Comparison of ENCODE assay signal across 8 mouse cellular contexts in genomic region chr11:77492911-77493332, GRCm38 (mm10). TPM values are rescaled to one million over a fixed set of nuclear protein-coding genes. Genes with fewer than 3 reads are reported as not detected.
DNase-seq lines count a peak whose midpoint lies in the region; ATAC-seq and TF ChIP-seq lines count a peak whose summit lies in the region.

No protein-coding gene starts in this region.

- peak; percentile 53; the same call in 1 of the 2 replicates for TF ChIP-seq POLR2A in cerebellum, adult 2 months (IDR thresholded peaks at IDR 0.05; ENCODE audit: borderline replicate concordance, insufficient read depth, low read length)

- no peaks in the 10 kb centered on the region for H3K9me3 ChIP-seq in forebrain, postnatal 0 days (ENCODE audit: low read length)

- no peaks in the 10 kb centered on the region for H3K36me3 ChIP-seq in forebrain, postnatal 0 days (ENCODE audit: insufficient read depth)

- H3K4me1 ChIP-seq in cerebellum, adult 2 months (ENCODE audit: control insufficient read depth, insufficient read depth, low read length), result peaks cover 12% of the 10 kb centered on the region
- H3K4me1 ChIP-seq in forebrain, postnatal 0 days (ENCODE audit: insufficient read depth), result peaks cover 22% of the 10 kb centered on the region

- H3K4me3 ChIP-seq in cerebellum, adult 2 months (replicated peaks; ENCODE audit: insufficient read depth, low read depth, low read length), result peak overlapping the region; percentile 83
- peak overlapping the region; percentile 97 for H3K4me3 ChIP-seq in forebrain, postnatal 0 days (ENCODE audit: low read depth, low read length)

- DNase-seq in MEL-GATA-1-ER (ENCODE audit: extremely low read depth, low read depth), result peak; percentile 70
- DNase-seq in cerebellum, adult 2 months, result peak; percentile 92 to 96
- DNase-seq in forebrain, postnatal 0 days, result peak; percentile 94
- peak; percentile 95 for DNase-seq in heart, postnatal 4 days
- peak; percentile 87 to 92 for DNase-seq in layer of hippocampus, postnatal 10 days (ENCODE audit: low spot score in 2 of 2)
- DNase-seq in lung, postnatal 10 days, result peak; percentile 98
- DNase-seq in retina, adult 2 months (ENCODE audit: low read depth, low spot score), result peak; percentile 73
- DNase-seq in thymus, postnatal 25 days, result peak; percentile 93

- peak overlapping the region; percentile 80 for H3K27ac ChIP-seq in cerebellum, adult 2 months (ENCODE audit: insufficient read depth, low read length)
- peak overlapping the region; percentile 96 for H3K27ac ChIP-seq in forebrain, postnatal 0 days (ENCODE audit: low read depth, low read length)

- peak overlapping the region; percentile 91 for H3K9ac ChIP-seq in forebrain, postnatal 0 days

- peak; percentile 67 for ATAC-seq in forebrain, postnatal 0 days

- WGBS in cerebellum, adult 2 months, result under 1% methylated on average over 32 of the region's 32 CpGs
- under 1% methylated on average over 23 of the region's 32 CpGs for WGBS in forebrain, postnatal 0 days

- peak; percentile 17; the same call in 1 of the 2 replicates for TF ChIP-seq CTCF in cerebellum, adult 2 months (IDR thresholded peaks at IDR 0.05; ENCODE audit: borderline replicate concordance, insufficient read depth, low read depth, low read length)
- peak; percentile 45 for TF ChIP-seq CTCF in forebrain, postnatal 0 days (IDR thresholded peaks at IDR 0.05; ENCODE audit: low read depth)

- peak overlapping the region; percentile 95 for H3K4me2 ChIP-seq in forebrain, postnatal 0 days (ENCODE audit: low read depth)

- no peaks in the 10 kb centered on the region for H3K27me3 ChIP-seq in cerebellum, adult 2 months (ENCODE audit: control insufficient read depth, insufficient read depth, low read length)
- H3K27me3 ChIP-seq in forebrain, postnatal 0 days (ENCODE audit: insufficient read depth, low read length), result no peaks in the 10 kb centered on the region

RNA-seq across cellular contexts. Expression of gene Git1, which starts 0.4 kb away (rescaled TPM):
- polyA plus RNA-seq in cerebellum, adult 2 months (2012; rRNA removed), result 106 and 110 TPM in 2 replicates
- 91.2 and 126 TPM in 2 replicates for total RNA-seq in forebrain, postnatal 0 days (2014; rRNA removed)
- polyA plus RNA-seq in forebrain, postnatal 0 days (2015; fragmentation: Nextera tagmentation; extraction: Ambion mirVana), result 20.1 and 22.1 TPM in 2 replicates
- 10 to 100 TPM; 76.8 to 81.0 TPM for total RNA-seq in heart, postnatal 4 days (2021)
- total RNA-seq in layer of hippocampus, postnatal 10 days (2021), result 100 to 1,000 TPM; 151 to 166 TPM

RNA-seq across cellular contexts. Expression of gene Ankrd13b, which starts 3.4 kb away (rescaled TPM):
- polyA plus RNA-seq in cerebellum, adult 2 months (2012; rRNA removed), result 106 and 114 TPM in 2 replicates
- total RNA-seq in forebrain, postnatal 0 days (2014; rRNA removed), result 81.7 and 81.9 TPM in 2 replicates
- 55.4 and 56.8 TPM in 2 replicates for polyA plus RNA-seq in forebrain, postnatal 0 days (2015; fragmentation: Nextera tagmentation; extraction: Ambion mirVana)
- 10 to 100 TPM; 17.3 to 17.4 TPM for total RNA-seq in heart, postnatal 4 days (2021)
- 100 to 1,000 TPM; 149 to 153 TPM for total RNA-seq in layer of hippocampus, postnatal 10 days (2021)

RNA-seq across cellular contexts. Expression of gene Abhd15, which starts 22.0 kb away (rescaled TPM):
- polyA plus RNA-seq in cerebellum, adult 2 months (2012; rRNA removed), result 0.98 and 1.0 TPM in 2 replicates
- total RNA-seq in forebrain, postnatal 0 days (2014; rRNA removed), result 1.6 and 1.9 TPM in 2 replicates
- polyA plus RNA-seq in forebrain, postnatal 0 days (2015; fragmentation: Nextera tagmentation; extraction: Ambion mirVana), result 1.1 and 1.5 TPM in 2 replicates
- total RNA-seq in heart, postnatal 4 days (2021), result 1 to 10 TPM; 1.4 to 1.5 TPM
- 1 to 10 TPM; 1.1 to 1.2 TPM for total RNA-seq in layer of hippocampus, postnatal 10 days (2021)

RNA-seq across cellular contexts. Expression of gene Trp53i13, which starts 22.9 kb away (rescaled TPM):
- 11.6 and 12.8 TPM in 2 replicates for polyA plus RNA-seq in cerebellum, adult 2 months (2012; rRNA removed)
- total RNA-seq in forebrain, postnatal 0 days (2014; rRNA removed), result 7.7 and 12.4 TPM in 2 replicates
- polyA plus RNA-seq in forebrain, postnatal 0 days (2015; fragmentation: Nextera tagmentation; extraction: Ambion mirVana), result 12.3 and 12.4 TPM in 2 replicates
- total RNA-seq in heart, postnatal 4 days (2021), result 10 to 100 TPM; 12.0 to 13.7 TPM
- total RNA-seq in layer of hippocampus, postnatal 10 days (2021), result 1 to 10 TPM; 6.5 to 7.9 TPM

RNA-seq across cellular contexts. Expression of gene Gm10392, which starts 26.1 kb away (rescaled TPM):
- not detected in 2 replicates for polyA plus RNA-seq in cerebellum, adult 2 months (2012; rRNA removed)
- not detected in 2 replicates for total RNA-seq in forebrain, postnatal 0 days (2014; rRNA removed)
- polyA plus RNA-seq in forebrain, postnatal 0 days (2015; fragmentation: Nextera tagmentation; extraction: Ambion mirVana), result not detected in 2 replicates
- not detected for total RNA-seq in heart, postnatal 4 days (2021)
- not detected for total RNA-seq in layer of hippocampus, postnatal 10 days (2021)

Comparison
In these comparisons a context has a peak if more than half of its experiments do, and no peak if none do; other contexts are left out.
1. Peak in every context shown above with its lines: DNase-seq, ATAC-seq, H3K4me3 ChIP-seq and H3K27ac ChIP-seq.